Mouse (Mus musculus) midbrain, embryonic 14.5 days (tissue): Measurements from ENCODE around the gene BC028528. TPM values are rescaled to one million over a fixed set of nuclear protein-coding genes. Genes with fewer than 3 reads are reported as not detected.
"Not testable (repeated sequence)": the region's sequence is repeated elsewhere in the genome, so short reads cannot be mapped to it uniquely, and the experiment has no call there.

Source experiments
- ATAC-seq: fragments of 200-750 bp; cut with Nextera tagmentation; 2 replicates; pipeline ENCODE4 v1.8.0; 2017; ENCODE audit warnings: moderate number of reproducible peaks, moderate library complexity; ENCODE audit not compliant: low FRiP score, low TSS enrichment
- DNase-seq: peaks from one replicate; pipeline ENCODE4 v3.0.0-alpha.2; 2015
- H3K27ac ChIP-seq: fragments of 300-500 bp; sonication (generic); replicated peaks from 2 replicates; pipeline ENCODE4 v1.5.1; 2014; ENCODE audit warnings: mild to moderate bottlenecking, low read depth, low read length, moderate library complexity
- H3K27me3 ChIP-seq: fragments of 300-500 bp; sonication (generic); 2 replicates; pipeline ENCODE4 v1.6.1; 2014; ENCODE audit warnings: low read length, control low read depth, mixed read lengths; ENCODE audit not compliant: control insufficient read depth, insufficient read depth
- H3K36me3 ChIP-seq: fragments of 300-500 bp; sonication (generic); 2 replicates; pipeline ENCODE4 v1.6.1; 2014; ENCODE audit warnings: low read length, control low read depth; ENCODE audit not compliant: control insufficient read depth, insufficient read depth
- H3K4me1 ChIP-seq: fragments of 300-500 bp; sonication (generic); 2 replicates; pipeline ENCODE4 v1.6.1; 2014; ENCODE audit warnings: mild to moderate bottlenecking, antibody characterized with exemption, low read length, control low read depth; ENCODE audit not compliant: control insufficient read depth, insufficient read depth
- H3K4me2 ChIP-seq: fragments of 300-500 bp; sonication (generic); 2 replicates; pipeline ENCODE4 v1.6.1; 2014; ENCODE audit warnings: mild to moderate bottlenecking, low read length, moderate library complexity
- H3K4me3 ChIP-seq: fragments of 300-500 bp; sonication (generic); replicated peaks from 2 replicates; pipeline ENCODE4 v1.5.1; 2014; ENCODE audit warnings: low read depth, low read length
- H3K9ac ChIP-seq: fragments of 300-500 bp; sonication (generic); replicated peaks from 2 replicates; pipeline ENCODE4 v1.6.1; 2014; ENCODE audit warnings: mild to moderate bottlenecking, low read length, moderate library complexity
- H3K9me3 ChIP-seq: fragments of 300-500 bp; sonication (generic); 2 replicates; pipeline ENCODE4 v1.6.1; 2016; ENCODE audit warnings: low read length, control low read depth, mixed read lengths; ENCODE audit not compliant: control insufficient read depth
- WGBS: fragments of 180-500 bp; shearing (Covaris S2); extraction: QIAGEN DNeasy Blood & Tissue Kit; methylation state at CpG from one replicate; pipeline ENCODE4 v1.1.7; 2014; 5-methylcytosine and 5-hydroxymethylcytosine counted together
- polyA plus RNA-seq: library from polyadenylated mRNA; unstranded; fragments of >200 nt; fragmentation: Nextera tagmentation; extraction: Ambion mirVana; gene quantifications from 2 replicates; pipeline ENCODE4 v1.2.1, GENCODE M21; 2014

The BC028528 gene
- polyA plus RNA-seq, 1 experiment from 2014 or later: 14.9 TPM

- Histone ChIP-seq H3K9me3 (no peaks in the 10 kb centered on the region), H3K36me3 (peaks cover 8% of the 10 kb centered on the region; the same call in 1 of the 2 replicates), H3K4me2 (no peak overlapping the region), H3K27me3 (no peaks in the 10 kb centered on the region), H3K4me1 (peaks cover 12% of the 10 kb centered on the region), H3K9ac (no peak overlapping the region), H3K27ac (no peak overlapping the region), H3K4me3 (no peak overlapping the region)
- no peak for ATAC-seq
- DNase-seq: no peak
Observed at GRCm38 (mm10) chr3:95902373-95902625, 10.5 kb upstream of the BC028528 start.

- H3K9ac ChIP-seq: no peak overlapping the region
- no peak overlapping the region for H3K4me2 ChIP-seq
- H3K4me3 ChIP-seq: no peak overlapping the region
- H3K9me3 ChIP-seq: no peaks in the 10 kb centered on the region
- WGBS: 68% methylated on average over 9 of the region's 9 CpGs
- peaks cover 8% of the 10 kb centered on the region; the same call in 1 of the 2 replicates for H3K36me3 ChIP-seq
- H3K27me3 ChIP-seq: no peaks in the 10 kb centered on the region
- no peak for ATAC-seq
- peaks cover 12% of the 10 kb centered on the region for H3K4me1 ChIP-seq
- DNase-seq: no peak
- H3K27ac ChIP-seq: no peak overlapping the region
Observed at GRCm38 (mm10) chr3:95901616-95902372, 10.0 kb upstream of the BC028528 start.

- Histone ChIP-seq H3K27ac (no peak overlapping the region), H3K4me2 (no peak overlapping the region), H3K9me3 (no peaks in the 10 kb centered on the region), H3K4me3 (no peak overlapping the region), H3K4me1 (peaks cover 8% of the 10 kb centered on the region), H3K9ac (no peak overlapping the region), H3K36me3 (peaks cover 8% of the 10 kb centered on the region; the same call in 1 of the 2 replicates), H3K27me3 (no peaks in the 10 kb centered on the region)
- 81% methylated on average over 13 of the region's 13 CpGs for WGBS
- DNase-seq (no peak), ATAC-seq (no peak)
Observed at GRCm38 (mm10) chr3:95899800-95900524, 8.2 kb upstream of the BC028528 start.

DNA sequence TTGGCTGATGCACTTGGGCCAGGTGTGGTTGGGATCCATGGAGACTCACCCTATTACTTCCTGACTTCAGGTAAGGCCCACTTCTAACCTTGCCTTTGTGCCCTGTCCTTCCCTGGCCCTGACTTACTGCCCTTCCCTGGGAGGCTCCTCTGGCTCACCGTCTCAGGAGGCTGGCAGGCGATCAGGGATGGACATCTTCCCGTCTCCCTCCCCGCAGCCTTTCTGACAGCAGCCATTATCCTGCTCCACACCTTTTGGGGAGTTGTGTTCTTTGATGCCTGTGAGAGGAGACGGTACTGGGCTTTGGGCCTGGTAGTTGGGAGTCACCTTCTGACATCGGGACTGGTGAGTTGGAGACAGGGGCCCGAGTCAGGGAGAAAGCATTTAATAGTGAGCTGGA, 3.7 kb upstream of the BC028528 start:
- H3K36me3 ChIP-seq, ATAC-seq, H3K9me3 ChIP-seq, H3K4me3 ChIP-seq, H3K27me3 ChIP-seq, H3K27ac ChIP-seq, H3K9ac ChIP-seq, H3K4me2 ChIP-seq, DNase-seq: not testable (repeated sequence)
- H3K4me1 ChIP-seq: peaks cover 12% of the 10 kb centered on the region
- WGBS: 87% methylated on average over 7 of the region's 7 CpGs

GRCm38 (mm10) chr3:95894317-95895160, 2.7 kb upstream of the BC028528 start:
- Histone ChIP-seq H3K9me3 (no peaks in the 10 kb centered on the region), H3K27ac (0 out of 2 replicates have a peak overlapping the region, but pooled peaks have one; percentile 41), H3K9ac (peak overlapping the region; percentile 72), H3K27me3 (no peaks in the 10 kb centered on the region), H3K4me2 (peak overlapping the region; percentile 92), H3K4me1 (peaks cover 12% of the 10 kb centered on the region), H3K36me3 (peaks cover 8% of the 10 kb centered on the region; the same call in 1 of the 2 replicates), H3K4me3 (peak overlapping the region; percentile 59)
- 18% methylated on average over 16 of the region's 16 CpGs for WGBS
- no peak for ATAC-seq
- peak; percentile 40 for DNase-seq

- peak within 1 kb of the TSS; percentile 92 for H3K4me2 ChIP-seq
- H3K36me3 ChIP-seq, H3K27me3 ChIP-seq, H3K9me3 ChIP-seq: not testable (repeated sequence)
- peak within 1 kb of the TSS; percentile 71 for H3K27ac ChIP-seq
- H3K9ac ChIP-seq: peak within 1 kb of the TSS; percentile 72
- H3K4me3 ChIP-seq: peak within 1 kb of the TSS; percentile 59
- DNase-seq: peak; percentile 97
- peaks cover 12% of the 10 kb centered on the region for H3K4me1 ChIP-seq
- peak; percentile 98 for ATAC-seq
- WGBS: under 1% methylated on average over 25 of the region's 43 CpGs
Observed at GRCm38 (mm10) chr3:95893606-95894316, 2.0 kb upstream of the BC028528 start, which contains the start of gene Aph1a. Gene Aph1a (plus strand): TSS chr3:95893969.

- H3K4me1 ChIP-seq: peaks cover 12% of the 10 kb centered on the region
- H3K36me3 ChIP-seq: peaks cover 5% of the 10 kb centered on the region; the same call in 1 of the 2 replicates
- peak overlapping the region; percentile 59 for H3K4me3 ChIP-seq
- H3K27me3 ChIP-seq: no peaks in the 10 kb centered on the region
- peak overlapping the region; percentile 58 for H3K4me2 ChIP-seq
- H3K9ac ChIP-seq: 0 out of 2 replicates have a peak overlapping the region, but pooled peaks have one; percentile 14
- no peaks in the 10 kb centered on the region for H3K9me3 ChIP-seq
- H3K27ac ChIP-seq: peak overlapping the region; percentile 71
- 26% methylated on average over 7 of the region's 7 CpGs for WGBS
- DNase-seq (no peak), ATAC-seq (no peak)
Observed at GRCm38 (mm10) chr3:95893126-95893525, 1.3 kb upstream of the BC028528 start.
